In genomic region chr3:85117702-85118101, GRCm38 (mm10) we compare ENCODE assay signal across 15 mouse cellular contexts.
"Had no signal": no experiment of that assay in that cellular context is flagged by ENCODE, and none has a peak within 500 bp of the region (broad histone marks: within the 10 kb centered on the region; RNA-seq: fewer than 3 reads in every experiment).

No protein-coding gene starts in this region.

- ATAC-seq: liver, postnatal 0 days; lung, postnatal 0 days; midbrain, embryonic 16.5 days had no signal

- DNase-seq: liver, postnatal 0 days; lung, adult 2 months; lung, postnatal 14 days; lung, postnatal 36 days; midbrain, embryonic 14.5 days; retina, postnatal 1 day; right cerebral cortex, adult 18-20 months; right cerebral cortex, postnatal 25 days; right cerebral cortex, postnatal 4 days; spleen, adult 18-20 months; thymus, adult 18-20 months; thymus, postnatal 14 days; thymus, postnatal 36 days had no signal
